Mouse (Mus musculus) kidney, embryonic 14.5 days (tissue): ENCODE results near the gene Capzb. TPM values are rescaled to one million over a fixed set of nuclear protein-coding genes. Genes with fewer than 3 reads are reported as not detected.

Experiments
- ATAC-seq: fragments of 200-750 bp; cut with Nextera tagmentation; 2 replicates; pipeline ENCODE4 v1.8.0; 2017; ENCODE audit warnings: moderate number of reproducible peaks, mild to moderate bottlenecking, moderate TSS enrichment, moderate library complexity; ENCODE audit not compliant: low FRiP score, low TSS enrichment
- H3K27ac ChIP-seq: fragments of 300-500 bp; sonication (generic); 2 replicates; pipeline ENCODE4 v1.5.1; 2014; ENCODE audit warnings: low read depth, mild to moderate bottlenecking, low read length, moderate library complexity, mixed read lengths
- H3K27me3 ChIP-seq: fragments of 300-500 bp; sonication (generic); 2 replicates; pipeline ENCODE4 v1.6.1; 2014; ENCODE audit warnings: mild to moderate bottlenecking, low read length; ENCODE audit not compliant: control insufficient read depth, insufficient read depth
- H3K36me3 ChIP-seq: fragments of 300-500 bp; sonication (generic); 2 replicates; pipeline ENCODE4 v1.6.1; 2014; ENCODE audit warnings: low read length, mixed read lengths; ENCODE audit not compliant: control insufficient read depth, insufficient read depth
- H3K4me1 ChIP-seq: fragments of 300-500 bp; sonication (generic); 2 replicates; pipeline ENCODE4 v1.6.1; 2014; ENCODE audit warnings: low read length, mixed read lengths; ENCODE audit not compliant: control insufficient read depth, insufficient read depth
- H3K4me2 ChIP-seq: fragments of 300-500 bp; sonication (generic); replicated peaks from 2 replicates; pipeline ENCODE4 v1.6.1; 2014; ENCODE audit warnings: low read depth, mild to moderate bottlenecking, low read length
- H3K4me3 ChIP-seq: fragments of 300-500 bp; sonication (generic); 2 replicates; pipeline ENCODE4 v1.5.1; 2014; ENCODE audit warnings: mild to moderate bottlenecking, low read length
- H3K9ac ChIP-seq: fragments of 300-500 bp; sonication (generic); 2 replicates; pipeline ENCODE4 v1.6.1; 2014; ENCODE audit warnings: low read depth, mild to moderate bottlenecking, low read length, moderate library complexity
- H3K9me3 ChIP-seq: fragments of 300-500 bp; sonication (generic); 2 replicates; pipeline ENCODE4 v1.6.1; 2016; ENCODE audit warnings: low read length; ENCODE audit not compliant: control insufficient read depth
- WGBS: fragments of 180-500 bp; shearing (Covaris S2); extraction: QIAGEN DNeasy Blood & Tissue Kit; methylation state at CpG from one replicate; pipeline ENCODE4 v1.1.7; 2014; 5-methylcytosine and 5-hydroxymethylcytosine counted together
- polyA plus RNA-seq: library from polyadenylated mRNA; unstranded; fragments of >200 nt; fragmentation: Nextera tagmentation; extraction: Ambion mirVana; gene quantifications from 2 replicates; pipeline ENCODE4 v1.2.1, GENCODE M21; 2014

Capzb gene
- polyA plus RNA-seq, 1 experiment from 2014 or later = 256 TPM

- H3K36me3 ChIP-seq = peaks cover 7% of the 10 kb centered on the region
- no peak overlapping the region for H3K9ac ChIP-seq
- H3K4me1 ChIP-seq = peaks cover 23% of the 10 kb centered on the region
- WGBS = 81% methylated on average over 4 of the region's 4 CpGs
- ATAC-seq = no peak
- H3K9me3 ChIP-seq = no peaks in the 10 kb centered on the region
- no peak overlapping the region for H3K27ac ChIP-seq
- no peak overlapping the region for H3K4me3 ChIP-seq
- no peak overlapping the region for H3K4me2 ChIP-seq
- H3K27me3 ChIP-seq = no peaks in the 10 kb centered on the region
These were observed 41.1 kb downstream of the Capzb start for GRCm38 (mm10) chr4:139233755-139234254.

GRCm38 (mm10) chr4:139234261-139234660 is 41.6 kb downstream of the Capzb start:
- 85% methylated on average over 4 of the region's 4 CpGs for WGBS
- H3K9me3 ChIP-seq = no peaks in the 10 kb centered on the region
- peaks cover 12% of the 10 kb centered on the region for H3K36me3 ChIP-seq
- H3K4me2 ChIP-seq = no peak overlapping the region
- H3K27me3 ChIP-seq = no peaks in the 10 kb centered on the region
- H3K4me3 ChIP-seq = no peak overlapping the region
- ATAC-seq = no peak
- H3K9ac ChIP-seq = no peak overlapping the region
- no peak overlapping the region for H3K27ac ChIP-seq
- peaks cover 27% of the 10 kb centered on the region for H3K4me1 ChIP-seq

- Histone ChIP-seq H3K9ac (no peak overlapping the region), H3K27ac (no peak overlapping the region; the same call in 1 of the 2 replicates), H3K9me3 (no peaks in the 10 kb centered on the region), H3K4me2 (no peak overlapping the region), H3K4me1 (peaks cover 28% of the 10 kb centered on the region), H3K4me3 (no peak overlapping the region), H3K27me3 (no peaks in the 10 kb centered on the region), H3K36me3 (peaks cover 25% of the 10 kb centered on the region)
- 67% methylated on average over 7 of the region's 7 CpGs for WGBS
- no peak for ATAC-seq
These were observed 42.9 kb downstream of the Capzb start for GRCm38 (mm10) chr4:139235556-139235955.

GRCm38 (mm10) chr4:139238612-139239011 is 45.9 kb downstream of the Capzb start:
- no peak for ATAC-seq
- Histone ChIP-seq H3K27me3 (no peaks in the 10 kb centered on the region), H3K4me2 (no peak overlapping the region), H3K4me1 (peaks cover 40% of the 10 kb centered on the region), H3K9me3 (no peaks in the 10 kb centered on the region), H3K36me3 (peaks cover 30% of the 10 kb centered on the region), H3K9ac (no peak overlapping the region; the same call in 1 of the 2 replicates), H3K27ac (0 out of 2 replicates have a peak overlapping the region, but pooled peaks have one; percentile 24), H3K4me3 (no peak overlapping the region)
- 76% methylated on average over 16 of the region's 16 CpGs for WGBS

- Histone ChIP-seq H3K9ac (no peak overlapping the region), H3K27me3 (no peaks in the 10 kb centered on the region), H3K4me1 (peaks cover 52% of the 10 kb centered on the region), H3K4me3 (no peak overlapping the region), H3K36me3 (peaks cover 27% of the 10 kb centered on the region), H3K4me2 (no peak overlapping the region), H3K27ac (no peak overlapping the region), H3K9me3 (no peaks in the 10 kb centered on the region)
- WGBS = 74% methylated on average over 6 of the region's 6 CpGs
- no peak for ATAC-seq
These were observed 47.6 kb downstream of the Capzb start for GRCm38 (mm10) chr4:139240334-139240733.

GRCm38 (mm10) chr4:139241678-139242606 is 49.2 kb downstream of the Capzb start:
- 41% methylated on average over 22 of the region's 22 CpGs for WGBS
- Histone ChIP-seq H3K4me1 (peaks cover 62% of the 10 kb centered on the region), H3K4me3 (no peak overlapping the region), H3K27ac (peak overlapping the region; percentile 17; the same call in 1 of the 2 replicates), H3K9ac (no peak overlapping the region), H3K4me2 (no peak overlapping the region), H3K36me3 (peaks cover 27% of the 10 kb centered on the region), H3K9me3 (no peaks in the 10 kb centered on the region), H3K27me3 (no peaks in the 10 kb centered on the region)
- no peak for ATAC-seq

- Histone ChIP-seq H3K4me2 (no peak overlapping the region), H3K27ac (no peak overlapping the region; the same call in 1 of the 2 replicates), H3K27me3 (no peaks in the 10 kb centered on the region), H3K4me1 (peaks cover 62% of the 10 kb centered on the region), H3K9me3 (no peaks in the 10 kb centered on the region), H3K9ac (no peak overlapping the region), H3K36me3 (peaks cover 27% of the 10 kb centered on the region), H3K4me3 (no peak overlapping the region)
- ATAC-seq = no peak
- 36% methylated on average over 7 of the region's 7 CpGs for WGBS
These were observed 49.9 kb downstream of the Capzb start for GRCm38 (mm10) chr4:139242607-139242955.

GRCm38 (mm10) chr4:139244176-139244575 is 51.5 kb downstream of the Capzb start:
- peak overlapping the region; percentile 47; the same call in 1 of the 2 replicates for H3K27ac ChIP-seq
- H3K36me3 ChIP-seq = peaks cover 23% of the 10 kb centered on the region
- no peak overlapping the region for H3K4me3 ChIP-seq
- 59% methylated on average over 3 of the region's 3 CpGs for whole genome bisulfite sequencing
- H3K9me3 ChIP-seq = no peaks in the 10 kb centered on the region
- no peak overlapping the region; the same call in 1 of the 2 replicates for H3K9ac ChIP-seq
- H3K4me2 ChIP-seq = no peak overlapping the region
- peaks cover 64% of the 10 kb centered on the region for H3K4me1 ChIP-seq
- no peaks in the 10 kb centered on the region for H3K27me3 ChIP-seq
- no peak for ATAC-seq

GRCm38 (mm10) chr4:139244766-139245165 is 52.1 kb downstream of the Capzb start:
- H3K27ac ChIP-seq = peak overlapping the region; percentile 47; the same call in 1 of the 2 replicates

More at GRCm38 (mm10) chr4:139244766-139245165, 52.1 kb downstream of the Capzb start:
- no peak overlapping the region for H3K4me3 ChIP-seq
- H3K27me3 ChIP-seq = no peaks in the 10 kb centered on the region
- ATAC-seq = peak; percentile 55
- H3K4me1 ChIP-seq = peaks cover 70% of the 10 kb centered on the region
- peaks cover 17% of the 10 kb centered on the region for H3K36me3 ChIP-seq
- no peak overlapping the region for H3K4me2 ChIP-seq
- WGBS = 33% methylated on average over 5 of the region's 6 CpGs
- no peaks in the 10 kb centered on the region for H3K9me3 ChIP-seq
- H3K9ac ChIP-seq = no peak overlapping the region; the same call in 1 of the 2 replicates
